Mouse (Mus musculus) testis, adult 2 months (tissue): Measurements from ENCODE around the gene Eif4enif1.

Source experiments
- CTCF ChIP-seq: fragments of 200-500 bp; IDR thresholded peaks from 2 replicates; pipeline ENCODE4 v1.5.1; 2012; ENCODE audit warnings: low read depth, mild to moderate bottlenecking, inconsistent platforms, low read length, moderate library complexity; ENCODE audit not compliant: control insufficient read depth, insufficient read depth, insufficient replicate concordance
- POLR2A ChIP-seq: fragments of 200-500 bp; IDR thresholded peaks from 2 replicates; pipeline ENCODE4 v1.6.1; 2012; ENCODE audit warnings: low read depth, mild to moderate bottlenecking, inconsistent platforms, low read length, moderate library complexity; ENCODE audit not compliant: control insufficient read depth

GRCm38 (mm10) chr11:3212526-3212925 lies 10.3 kb downstream of the Eif4enif1 start:
- TF ChIP-seq POLR2A (no peak), CTCF (no peak)
